Mouse (Mus musculus) hindbrain, embryonic 10.5 days (tissue): ENCODE results near the gene Rpl27a. TPM values are rescaled to one million over a fixed set of nuclear protein-coding genes. Genes with fewer than 3 reads are reported as not detected.

Source experiments
- DNase-seq: peaks from one replicate; pipeline ENCODE4 v3.0.0-alpha.2; 2017; ENCODE audit warnings: low spot score
- H3K27ac ChIP-seq: fragments of 300-500 bp; sonication (generic); 2 replicates; pipeline ENCODE4 v1.5.1; 2016; ENCODE audit warnings: mild to moderate bottlenecking, moderate library complexity
- H3K27me3 ChIP-seq: fragments of 300-500 bp; sonication (generic); 2 replicates; pipeline ENCODE4 v1.6.1; 2016; ENCODE audit warnings: mild to moderate bottlenecking; ENCODE audit not compliant: poor library complexity, insufficient read depth, severe bottlenecking
- H3K36me3 ChIP-seq: fragments of 300-500 bp; sonication (generic); 2 replicates; pipeline ENCODE4 v1.6.1; 2016; ENCODE audit warnings: mild to moderate bottlenecking, moderate library complexity
- H3K4me1 ChIP-seq: fragments of 300-500 bp; sonication (generic); replicated peaks from 2 replicates; pipeline ENCODE4 v1.6.1; 2016; ENCODE audit warnings: mild to moderate bottlenecking
- H3K4me3 ChIP-seq: fragments of 300-500 bp; sonication (generic); 2 replicates; pipeline ENCODE4 v1.5.1; 2016; ENCODE audit warnings: mild to moderate bottlenecking, moderate library complexity
- H3K9me3 ChIP-seq: fragments of 300-500 bp; sonication (generic); 2 replicates; pipeline ENCODE4 v1.6.1; 2016; ENCODE audit warnings: mild to moderate bottlenecking, moderate library complexity
- WGBS: fragments of 180-500 bp; shearing (Covaris S2); methylation state at CpG from one replicate; pipeline ENCODE4 v1.1.7; 2016; 5-methylcytosine and 5-hydroxymethylcytosine counted together
- polyA plus RNA-seq: library from polyadenylated mRNA; unstranded; fragments of >200 nt; fragmentation: Nextera tagmentation; extraction: Ambion mirVana; gene quantifications from 2 replicates; pipeline ENCODE4 v1.2.1, GENCODE M21; 2016

Rpl27a gene
- polyA plus RNA-seq, 1 experiment from 2014 or later, result 101 TPM

DNA sequence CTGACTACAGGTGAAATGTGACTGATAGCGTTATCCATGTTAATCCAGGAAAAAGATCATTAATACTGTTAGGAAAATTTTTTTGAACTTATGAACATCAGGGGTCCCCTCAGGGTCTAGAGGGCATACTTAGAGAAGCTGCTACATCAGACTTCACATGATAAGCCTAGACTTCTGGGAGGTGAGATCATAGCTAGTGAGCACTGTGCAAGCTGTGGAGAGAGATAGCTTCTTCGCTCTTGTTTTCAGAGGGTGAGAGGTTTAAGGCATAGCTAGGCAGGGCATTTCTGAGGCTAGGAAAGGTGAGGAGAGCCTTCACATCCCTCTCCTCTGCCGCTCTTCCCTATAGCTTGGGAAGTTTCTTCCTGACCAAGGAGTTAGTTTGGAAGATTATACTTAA is 7.1 kb upstream of the Rpl27a start:
- Histone ChIP-seq H3K36me3 (no peaks in the 10 kb centered on the region), H3K9me3 (no peaks in the 10 kb centered on the region), H3K27me3 (no peaks in the 10 kb centered on the region), H3K4me3 (no peak overlapping the region), H3K4me1 (peaks cover 10% of the 10 kb centered on the region), H3K27ac (no peak overlapping the region)
- no peak for DNase-seq
- WGBS, result 86% methylated on average over 3 of the region's 3 CpGs

- H3K4me1 ChIP-seq, result peaks cover 26% of the 10 kb centered on the region
- WGBS, result 83% methylated on average over 3 of the region's 3 CpGs
- no peaks in the 10 kb centered on the region for H3K27me3 ChIP-seq
- no peak for DNase-seq
- H3K4me3 ChIP-seq, result no peak overlapping the region
- H3K9me3 ChIP-seq, result no peaks in the 10 kb centered on the region
- no peak overlapping the region for H3K27ac ChIP-seq
- peaks cover 18% of the 10 kb centered on the region for H3K36me3 ChIP-seq
Measured at GRCm38 (mm10) chr7:109516500-109516899, 2.4 kb upstream of the Rpl27a start.

GRCm38 (mm10) chr7:109518036-109518681 is 788 bp upstream of the Rpl27a start:
- peak overlapping the region; percentile 74 for H3K4me3 ChIP-seq

GRCm38 (mm10) chr7:109519936-109520335 is 989 bp downstream of the Rpl27a start:
- H3K36me3 ChIP-seq, result peaks cover 52% of the 10 kb centered on the region
- DNase-seq, result no peak
- H3K27ac ChIP-seq, result peak overlapping the region; percentile 95
- peaks cover 29% of the 10 kb centered on the region for H3K4me1 ChIP-seq
- no peaks in the 10 kb centered on the region for H3K9me3 ChIP-seq
- no peaks in the 10 kb centered on the region for H3K27me3 ChIP-seq
- H3K4me3 ChIP-seq, result peak overlapping the region; percentile 74
- 5% methylated on average over 10 of the region's 10 CpGs for WGBS

More at GRCm38 (mm10) chr7:109518036-109518681, 788 bp upstream of the Rpl27a start:
- no peak for DNase-seq
- H3K9me3 ChIP-seq, result no peaks in the 10 kb centered on the region
- 29% methylated on average over 10 of the region's 10 CpGs for WGBS
- peaks cover 29% of the 10 kb centered on the region for H3K4me1 ChIP-seq
- H3K27me3 ChIP-seq, result no peaks in the 10 kb centered on the region
- H3K36me3 ChIP-seq, result peaks cover 35% of the 10 kb centered on the region
- H3K27ac ChIP-seq, result peak overlapping the region; percentile 95

GRCm38 (mm10) chr7:109522084-109522483 is 3.1 kb downstream of the Rpl27a start:
- no peak overlapping the region for H3K27ac ChIP-seq
- H3K9me3 ChIP-seq, result no peaks in the 10 kb centered on the region
- 86% methylated on average over 5 of the region's 5 CpGs for WGBS
- H3K36me3 ChIP-seq, result peaks cover 74% of the 10 kb centered on the region
- H3K27me3 ChIP-seq, result no peaks in the 10 kb centered on the region
- no peak overlapping the region for H3K4me3 ChIP-seq
- no peak for DNase-seq
- H3K4me1 ChIP-seq, result peaks cover 29% of the 10 kb centered on the region

DNA sequence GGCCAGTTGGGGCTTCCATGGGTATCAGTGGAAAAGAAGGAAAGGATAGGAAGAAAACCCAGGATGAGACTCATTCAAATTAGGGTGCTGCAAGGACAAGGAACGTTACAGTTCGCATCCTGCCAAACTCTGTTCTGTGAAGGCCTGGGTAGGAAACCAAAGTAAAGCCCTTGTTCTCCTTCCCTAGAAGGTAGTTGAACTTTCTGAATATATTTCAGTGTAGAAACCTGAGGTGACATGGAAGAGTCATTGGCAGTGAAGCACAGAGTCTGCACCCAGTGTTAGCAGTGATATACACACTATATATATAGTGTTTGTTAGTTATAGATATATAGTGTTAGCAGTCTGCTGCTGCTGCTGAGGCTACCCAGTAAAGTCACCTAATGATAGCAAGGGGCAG is 4.4 kb downstream of the Rpl27a start:
- 70% methylated on average over 2 of the region's 2 CpGs for WGBS
- no peak overlapping the region for H3K4me3 ChIP-seq
- H3K36me3 ChIP-seq, result peaks cover 85% of the 10 kb centered on the region
- H3K27me3 ChIP-seq, result no peaks in the 10 kb centered on the region
- H3K27ac ChIP-seq, result no peak overlapping the region
- no peak for DNase-seq
- no peaks in the 10 kb centered on the region for H3K9me3 ChIP-seq
- peaks cover 20% of the 10 kb centered on the region for H3K4me1 ChIP-seq

- 63% methylated on average over 6 of the region's 6 CpGs for WGBS
- Histone ChIP-seq H3K36me3 (peaks cover 90% of the 10 kb centered on the region), H3K27ac (no peak overlapping the region)
Measured at GRCm38 (mm10) chr7:109523741-109524441, 4.9 kb downstream of the Rpl27a start.

GRCm38 (mm10) chr7:109524442-109524744 is 5.4 kb downstream of the Rpl27a start:
- DNase-seq, result no peak
- Histone ChIP-seq H3K36me3 (peaks cover 91% of the 10 kb centered on the region), H3K27ac (no peak overlapping the region), H3K4me1 (peaks cover 19% of the 10 kb centered on the region), H3K9me3 (no peaks in the 10 kb centered on the region), H3K4me3 (no peak overlapping the region), H3K27me3 (no peaks in the 10 kb centered on the region)

More at GRCm38 (mm10) chr7:109523741-109524441, 4.9 kb downstream of the Rpl27a start:
- Histone ChIP-seq H3K4me1 (peaks cover 19% of the 10 kb centered on the region), H3K9me3 (no peaks in the 10 kb centered on the region), H3K4me3 (no peak overlapping the region), H3K27me3 (no peaks in the 10 kb centered on the region)
- no peak for DNase-seq

- DNase-seq, result no peak
- Histone ChIP-seq H3K27me3 (no peaks in the 10 kb centered on the region), H3K4me1 (peaks cover 19% of the 10 kb centered on the region), H3K9me3 (no peaks in the 10 kb centered on the region), H3K4me3 (no peak overlapping the region), H3K36me3 (peaks cover 94% of the 10 kb centered on the region), H3K27ac (no peak overlapping the region)
- WGBS, result 92% methylated on average over 3 of the region's 3 CpGs
Measured at GRCm38 (mm10) chr7:109524763-109525162, 5.8 kb downstream of the Rpl27a start.

DNA sequence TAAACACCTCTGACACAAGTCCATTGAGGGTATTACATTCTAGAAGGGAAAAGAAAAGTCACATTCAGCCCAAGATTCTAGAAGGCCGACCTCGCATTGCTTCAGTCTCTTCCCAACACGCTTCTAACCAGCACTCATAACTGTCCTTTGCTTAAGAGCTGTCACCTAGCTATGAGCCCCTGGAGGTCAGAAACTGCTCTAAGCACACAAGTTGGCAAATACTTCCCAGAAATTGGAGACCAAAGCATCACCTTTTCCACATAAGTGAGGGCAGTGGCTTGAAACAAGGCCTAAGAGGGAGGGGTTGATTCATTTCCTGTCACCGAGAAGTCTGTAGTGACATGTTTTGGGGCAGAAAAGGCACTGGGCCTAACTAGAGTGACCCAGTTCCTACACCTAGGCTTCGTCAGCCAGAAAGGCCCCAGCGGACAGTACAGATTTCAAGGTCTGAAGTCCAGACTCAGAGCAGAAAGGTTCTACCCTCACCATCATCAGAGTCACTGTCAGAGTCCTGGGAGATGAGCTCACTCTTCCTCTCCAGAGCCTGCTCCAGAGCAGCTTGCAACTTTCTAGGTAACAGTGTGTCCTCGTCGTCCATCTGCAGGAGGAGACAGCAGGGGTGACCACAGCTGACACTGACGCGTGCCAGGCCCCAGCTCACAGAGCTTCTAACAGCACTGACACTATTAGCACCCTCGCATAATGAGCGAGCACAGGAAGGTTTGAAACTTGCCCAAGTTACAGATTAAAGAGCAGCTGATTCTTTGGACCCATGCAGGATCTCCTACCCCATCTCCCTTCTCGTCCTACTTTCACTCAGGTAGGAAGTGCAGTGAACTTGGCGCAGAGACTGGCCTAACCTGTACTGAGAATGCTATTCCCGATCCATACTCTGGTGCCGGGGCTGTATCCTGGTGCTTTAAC is 7.1 kb downstream of the Rpl27a start:
- WGBS, result 83% methylated on average over 16 of the region's 16 CpGs
- no peak for DNase-seq
- Histone ChIP-seq H3K36me3 (peaks cover 94% of the 10 kb centered on the region), H3K27ac (no peak overlapping the region), H3K4me3 (no peak overlapping the region), H3K27me3 (no peaks in the 10 kb centered on the region), H3K4me1 (peaks cover 7% of the 10 kb centered on the region), H3K9me3 (no peaks in the 10 kb centered on the region)

GRCm38 (mm10) chr7:109527536-109527935 is 8.6 kb downstream of the Rpl27a start:
- H3K4me1 ChIP-seq, result no peaks in the 10 kb centered on the region
- H3K27ac ChIP-seq, result no peak overlapping the region
- WGBS, result 74% methylated on average over 3 of the region's 3 CpGs
- no peaks in the 10 kb centered on the region for H3K9me3 ChIP-seq
- peaks cover 94% of the 10 kb centered on the region for H3K36me3 ChIP-seq
- DNase-seq, result no peak
- H3K27me3 ChIP-seq, result no peaks in the 10 kb centered on the region
- no peak overlapping the region for H3K4me3 ChIP-seq

- Histone ChIP-seq H3K4me1 (no peaks in the 10 kb centered on the region), H3K27ac (peak overlapping the region; percentile 17; the same call in 1 of the 2 replicates), H3K27me3 (no peaks in the 10 kb centered on the region), H3K9me3 (no peaks in the 10 kb centered on the region), H3K36me3 (peaks cover 94% of the 10 kb centered on the region), H3K4me3 (no peak overlapping the region)
- WGBS, result 18% methylated on average over 3 of the region's 3 CpGs
- peak; percentile 65 for DNase-seq
Measured at GRCm38 (mm10) chr7:109528356-109528755, 9.4 kb downstream of the Rpl27a start.

DNA sequence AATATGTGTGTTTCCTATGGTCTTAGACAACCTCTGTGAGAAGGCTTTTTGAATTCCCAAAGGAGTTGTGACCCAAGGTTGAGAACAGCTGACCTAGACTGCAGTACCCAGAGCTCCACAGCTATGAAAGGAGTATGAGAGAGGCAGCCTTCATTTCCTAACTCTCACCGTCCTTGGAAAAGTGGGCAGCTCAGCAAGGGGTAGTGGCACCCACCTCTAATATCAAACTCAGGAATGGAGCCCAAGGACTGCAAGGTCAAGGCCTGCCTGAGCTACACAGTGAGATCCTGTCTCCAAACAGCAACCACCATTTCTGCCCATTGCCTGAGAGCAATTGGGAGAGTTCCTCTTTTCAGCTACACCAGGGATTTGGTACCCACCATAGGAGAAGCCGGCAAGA is 10.8 kb downstream of the Rpl27a start:
- no peak for DNase-seq
- 85% methylated on average over 2 of the region's 2 CpGs for WGBS
- H3K4me1 ChIP-seq, result no peaks in the 10 kb centered on the region
- peaks cover 92% of the 10 kb centered on the region for H3K36me3 ChIP-seq
- H3K9me3 ChIP-seq, result no peaks in the 10 kb centered on the region
- no peak overlapping the region for H3K27ac ChIP-seq
- H3K27me3 ChIP-seq, result no peaks in the 10 kb centered on the region
- no peak overlapping the region for H3K4me3 ChIP-seq
